In the genomic region with DNA sequence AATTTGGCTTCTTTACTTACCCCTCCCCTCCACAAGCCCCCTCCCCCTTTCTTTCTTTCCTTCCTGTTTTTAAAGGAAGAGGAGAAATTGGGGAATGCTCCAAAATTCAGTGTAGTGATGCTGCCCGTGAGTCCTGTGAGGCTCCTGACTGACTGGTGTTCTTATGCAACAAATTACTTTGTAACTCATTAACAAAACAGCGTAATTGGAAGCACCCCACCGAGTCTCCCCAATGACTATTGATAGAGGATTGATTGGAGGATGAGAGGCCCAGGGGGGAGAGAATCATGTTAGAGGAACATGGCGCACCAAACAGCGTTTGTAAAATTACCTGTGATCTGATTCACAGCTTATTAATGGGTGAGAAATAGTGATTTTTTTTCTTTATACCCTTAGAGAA, we compare ENCODE assay signal across 30 mouse cellular contexts.
"Had no signal": no experiment of that assay in that cellular context is flagged by ENCODE, and none has a peak within 500 bp of the region (broad histone marks: within the 10 kb centered on the region; RNA-seq: fewer than 3 reads in every experiment).

No protein-coding gene starts in this region.

- ATAC-seq: liver, embryonic 12.5 days; liver, postnatal 0 days; lung, postnatal 0 days; midbrain, embryonic 13.5 days; midbrain, embryonic 15.5 days had no signal

- H3K9ac ChIP-seq: limb, embryonic 12.5 days; limb, embryonic 13.5 days; limb, embryonic 15.5 days; liver, embryonic 12.5 days; liver, embryonic 13.5 days; liver, embryonic 14.5 days; liver, embryonic 15.5 days; liver, postnatal 0 days; lung, embryonic 14.5 days; lung, embryonic 15.5 days; midbrain, embryonic 12.5 days; midbrain, embryonic 13.5 days; midbrain, embryonic 15.5 days had no signal

- H3K4me1 ChIP-seq: limb, embryonic 10.5 days; limb, embryonic 12.5 days; limb, embryonic 13.5 days; limb, embryonic 15.5 days; liver, embryonic 12.5 days; liver, embryonic 15.5 days; lung, embryonic 15.5 days; midbrain, embryonic 10.5 days; midbrain, embryonic 12.5 days; midbrain, embryonic 13.5 days; midbrain, embryonic 15.5 days had no signal

- H3K36me3 ChIP-seq: limb, embryonic 10.5 days; limb, embryonic 12.5 days; limb, embryonic 13.5 days; liver, embryonic 13.5 days; liver, embryonic 15.5 days; midbrain, embryonic 12.5 days; midbrain, embryonic 15.5 days had no signal

- DNase-seq: left cerebral cortex, postnatal 4 days; liver; liver, embryonic 13.5 days; liver, postnatal 0 days; lung, adult 18-20 months; lung, adult 2 months; lung, embryonic 14.5 days; lung, postnatal 10 days; lung, postnatal 14 days; lung, postnatal 36 days; lung, postnatal 4 days; midbrain, embryonic 14.5 days had no signal

- H3K27ac ChIP-seq: left cerebral cortex, adult 2 months; limb, embryonic 10.5 days; limb, embryonic 12.5 days; limb, embryonic 13.5 days; limb, embryonic 15.5 days; liver, embryonic 12.5 days; liver, embryonic 13.5 days; liver, embryonic 14.5 days; liver, embryonic 15.5 days; lung, embryonic 15.5 days; macrophage; midbrain, embryonic 10.5 days; midbrain, embryonic 12.5 days; midbrain, embryonic 13.5 days; midbrain, embryonic 15.5 days had no signal

- H3K4me3 ChIP-seq: left cerebral cortex, adult 2 months; limb, embryonic 10.5 days; limb, embryonic 12.5 days; limb, embryonic 13.5 days; limb, embryonic 15.5 days; liver, embryonic 12.5 days; liver, embryonic 13.5 days; liver, embryonic 15.5 days; lung, embryonic 15.5 days; megakaryocyte, embryonic 14.5 days; midbrain, embryonic 10.5 days; midbrain, embryonic 12.5 days; midbrain, embryonic 13.5 days; midbrain, embryonic 15.5 days; myocyte had no signal

- H3K9me3 ChIP-seq: limb, embryonic 10.5 days; limb, embryonic 12.5 days; limb, embryonic 13.5 days; limb, embryonic 15.5 days; liver, embryonic 12.5 days; liver, embryonic 13.5 days; liver, embryonic 15.5 days; lung, embryonic 15.5 days; midbrain, embryonic 10.5 days; midbrain, embryonic 12.5 days; midbrain, embryonic 13.5 days; midbrain, embryonic 15.5 days had no signal

- H3K27me3 ChIP-seq: limb, embryonic 12.5 days; limb, embryonic 13.5 days; limb, embryonic 15.5 days; liver, embryonic 12.5 days; liver, embryonic 13.5 days; liver, embryonic 15.5 days; lung, embryonic 15.5 days; megakaryocyte, embryonic 14.5 days; midbrain, embryonic 12.5 days; midbrain, embryonic 13.5 days; midbrain, embryonic 15.5 days had no signal

- H3K4me2 ChIP-seq: limb, embryonic 12.5 days; limb, embryonic 13.5 days; limb, embryonic 15.5 days; liver, embryonic 11.5 days; liver, embryonic 12.5 days; liver, embryonic 13.5 days; liver, embryonic 15.5 days; lung, embryonic 14.5 days; lung, embryonic 15.5 days; midbrain, embryonic 12.5 days; midbrain, embryonic 13.5 days; midbrain, embryonic 15.5 days had no signal
